Mouse (Mus musculus): ENCODE measurements around the gene Tmc6. TPM values are rescaled to one million over a fixed set of nuclear protein-coding genes. Genes with fewer than 3 reads are reported as not detected.
"Not testable (repeated sequence)": the region's sequence is repeated elsewhere in the genome, so short reads cannot be mapped to it uniquely, and the experiment has no call there.

Tmc6 gene
- 10 to 100 TPM; 35.5 to 53.2 TPM for total RNA-seq (2021)
- long read RNA-seq, experiment 1, transcript Tmc6-201 (20 exons, 2,865 nt), result major isoform, 14 of 61 reads
- long read RNA-seq, experiment 1, partial matches to known transcripts, result 19 of 61 reads
- long read RNA-seq, experiment 1, other reads (novel, unspliced or antisense), result 28 of 61 reads
- long read RNA-seq, experiment 2, transcript Tmc6-201 (20 exons, 2,865 nt), result major isoform, 5 of 34 reads
- long read RNA-seq, experiment 2, partial matches to known transcripts, result 5 of 34 reads
- long read RNA-seq, experiment 2, other reads (novel, unspliced or antisense), result 24 of 34 reads

DNA sequence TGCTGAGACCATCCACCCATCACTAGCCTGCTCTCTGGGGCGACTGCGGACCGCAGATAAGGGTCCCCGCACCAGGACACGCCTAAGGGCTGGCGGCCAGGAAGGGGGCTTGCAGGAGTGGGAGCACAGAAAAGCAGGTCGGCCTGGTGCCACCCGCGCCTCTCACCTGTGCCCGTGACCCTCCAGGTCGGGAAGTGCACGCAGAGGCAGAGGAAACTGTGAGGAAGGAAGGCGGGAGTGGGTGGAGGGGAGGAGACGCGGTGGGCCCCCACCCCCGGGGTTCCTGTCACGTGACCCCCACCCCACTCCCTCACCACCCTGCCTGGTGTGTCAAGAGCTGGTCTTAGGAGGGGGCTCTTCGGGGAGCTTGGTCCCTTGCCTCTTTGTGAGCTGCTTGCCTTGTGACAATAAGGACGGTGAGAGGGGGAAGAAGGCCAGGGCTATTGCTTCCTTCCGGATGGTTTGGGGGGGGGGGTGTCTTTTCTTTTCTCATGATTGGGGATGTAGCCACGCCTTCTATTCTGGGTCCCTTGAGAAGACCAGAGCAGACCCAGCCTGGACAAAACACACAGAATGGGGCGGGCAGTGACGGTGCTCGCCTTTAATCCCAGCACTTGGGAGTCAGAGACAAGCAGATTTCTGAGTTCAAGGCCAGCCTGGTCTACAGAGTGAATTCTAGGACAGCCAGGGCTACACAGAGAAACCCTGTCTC is at the start of gene Tmc6, which contains the start of gene Tmc8:
TSS of gene Tmc6 (minus strand) at position 206 of the 712 bp plus-strand sequence.
TSS of gene Tmc8 (plus strand) at position 84 of the 712 bp plus-strand sequence.
- DNase-seq, result peak; percentile 60

DNA sequence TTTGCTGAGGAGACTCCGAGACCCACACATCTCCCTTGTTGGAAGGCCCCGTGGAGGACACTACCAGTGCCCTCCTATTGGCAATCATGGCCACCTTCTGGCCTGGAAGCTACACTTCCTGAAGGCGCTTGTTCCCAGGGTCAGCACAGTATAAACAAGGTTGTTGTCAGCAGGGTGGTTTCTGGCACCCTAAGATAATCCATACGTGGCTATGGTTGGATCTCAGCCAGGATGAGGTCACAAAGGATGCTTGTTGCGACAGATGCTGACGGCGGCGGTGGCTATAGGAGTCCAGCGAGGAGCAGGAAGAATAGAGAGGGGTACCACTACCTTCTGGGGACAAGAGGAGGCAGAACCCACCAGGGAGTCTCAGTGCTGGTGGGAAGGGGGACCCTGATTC is 48.4 kb upstream of the Tmc6 start:
- DNase-seq, result no peak

DNA sequence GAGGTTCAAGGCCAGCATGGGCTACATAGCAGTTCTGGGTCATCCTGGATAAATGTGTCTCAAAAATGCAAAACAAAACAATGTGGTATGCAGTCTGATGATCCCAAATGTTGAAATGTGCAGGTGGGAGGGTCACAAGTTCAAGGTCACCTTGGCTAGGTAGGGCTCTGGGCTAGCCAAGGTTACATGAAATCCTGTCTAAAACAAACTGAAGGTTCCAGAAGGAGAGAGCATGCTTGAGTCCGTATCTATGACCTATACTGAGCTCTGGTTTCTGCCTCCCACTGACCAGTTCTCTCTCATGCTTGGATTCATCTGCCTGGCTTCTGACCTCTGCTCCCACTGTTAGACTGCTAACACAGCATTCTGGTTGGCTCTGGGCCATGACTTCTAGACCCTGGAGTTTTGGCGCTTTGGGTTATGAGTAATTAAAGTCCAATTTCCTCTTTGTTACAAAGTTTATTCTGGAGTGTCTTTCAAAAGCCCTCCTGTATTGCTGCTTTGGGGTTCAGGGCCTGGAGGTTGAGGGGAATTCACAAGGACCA is 47.7 kb upstream of the Tmc6 start:
- DNase-seq, result peak; percentile 67

DNA sequence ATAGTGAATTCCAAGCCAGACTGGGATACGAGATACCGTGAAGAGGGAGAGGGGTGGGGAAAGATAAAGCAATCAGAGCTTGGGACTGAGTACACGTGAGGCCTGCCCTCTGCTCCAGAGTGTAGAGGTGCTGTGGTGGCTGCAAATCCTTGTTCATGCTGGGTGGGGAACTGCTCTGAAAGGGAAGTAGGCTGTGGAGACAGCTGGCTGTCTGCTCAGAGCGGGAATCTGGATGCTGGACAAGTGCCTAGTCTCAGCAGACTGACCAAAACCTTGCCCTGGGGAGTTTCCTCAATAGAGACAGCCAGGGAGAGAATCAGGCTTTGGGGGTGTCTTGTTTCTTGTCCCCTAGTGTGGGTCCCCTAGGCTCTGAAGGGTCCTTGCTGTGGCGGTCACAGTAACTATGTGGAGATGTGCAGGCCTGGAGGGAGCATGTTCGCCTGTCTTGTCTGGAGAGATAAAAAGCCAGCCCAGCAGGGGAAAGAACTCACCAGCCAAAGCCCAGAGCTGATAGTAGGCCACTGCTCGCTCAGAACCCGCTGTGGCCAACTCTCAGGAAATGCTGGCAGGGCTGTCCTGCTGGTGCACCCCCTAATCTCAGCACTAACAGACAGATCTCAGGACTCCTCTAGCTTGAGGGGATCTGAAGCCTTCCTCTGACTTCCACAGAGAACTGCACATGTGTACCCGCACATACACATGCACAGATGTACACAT is 47.0 kb upstream of the Tmc6 start:
- peak; percentile 62 for DNase-seq

DNA sequence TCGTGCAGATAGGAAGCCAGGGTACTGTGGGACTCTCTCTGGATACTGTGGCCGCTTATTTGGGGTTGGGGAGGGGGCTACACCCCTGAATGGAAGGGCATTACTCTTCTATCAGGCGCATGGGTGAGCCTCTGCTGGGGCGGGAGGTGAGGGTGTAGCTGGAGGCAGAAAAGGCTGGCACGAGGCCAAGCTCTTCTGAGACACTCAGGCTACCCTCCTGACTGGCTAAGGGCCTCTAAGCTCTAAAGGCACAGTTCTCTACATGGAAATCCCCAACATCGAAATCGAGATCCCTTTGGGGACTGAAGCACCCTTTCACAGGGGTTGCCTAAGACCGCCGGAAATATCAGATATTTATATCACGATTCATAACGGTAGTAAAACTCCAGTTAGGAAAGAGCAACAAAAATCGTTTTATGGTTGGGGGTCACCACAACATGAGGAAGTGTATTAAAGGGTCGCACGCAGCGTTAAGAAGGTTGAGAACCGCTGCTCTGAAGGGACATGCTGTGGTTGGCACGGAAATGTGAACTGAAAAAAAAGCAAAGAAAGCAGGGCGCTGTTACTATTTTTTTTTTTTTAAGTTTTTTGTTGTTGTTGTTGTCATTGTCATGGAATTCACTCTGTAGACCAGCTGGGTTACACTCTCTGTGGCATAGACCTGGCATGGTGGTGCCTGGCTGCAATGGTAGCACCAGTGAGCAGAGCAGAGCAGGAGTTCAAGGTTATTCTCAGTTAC is 46.3 kb upstream of the Tmc6 start:
- peak; percentile 59 for DNase-seq

DNA sequence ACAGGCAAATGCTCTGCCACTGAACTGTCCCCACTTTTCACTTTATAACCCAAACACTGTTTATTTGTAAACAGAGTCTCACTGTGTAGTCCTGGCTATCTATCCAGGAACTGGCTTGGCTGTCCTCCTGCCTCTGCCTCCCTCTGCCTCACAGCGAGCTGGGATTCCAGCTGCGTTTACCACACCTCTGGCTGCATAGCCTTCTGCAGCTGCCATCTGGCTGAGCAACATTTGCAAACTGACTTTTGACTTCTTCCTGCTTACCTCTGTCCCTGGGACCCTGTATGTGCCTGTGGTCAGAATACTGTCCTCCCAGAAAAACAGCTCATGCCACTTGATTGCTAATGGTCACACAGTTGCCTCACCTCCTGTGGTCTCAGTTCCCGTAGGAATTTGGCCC is 45.4 kb upstream of the Tmc6 start:
- no peak for DNase-seq

DNA sequence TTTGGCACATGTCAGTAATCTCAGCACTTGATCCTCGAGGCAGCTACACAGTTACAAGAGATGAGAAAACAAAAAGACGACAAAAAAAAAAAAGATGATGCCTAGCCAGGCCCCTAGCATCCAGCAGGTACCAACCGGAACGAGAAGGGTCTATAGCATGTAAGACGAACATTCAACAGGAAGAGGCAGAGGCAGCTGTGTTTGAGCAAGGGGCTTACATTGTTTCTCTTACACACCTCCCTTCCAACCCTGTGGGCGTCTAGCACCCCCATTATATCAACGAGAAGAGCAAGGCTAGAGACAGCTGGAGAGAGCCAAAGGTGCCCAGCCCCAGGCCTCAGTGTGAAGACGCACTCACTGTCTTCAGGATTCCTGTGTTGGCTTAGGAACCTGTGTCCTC is 44.9 kb upstream of the Tmc6 start:
- DNase-seq, result no peak

DNA sequence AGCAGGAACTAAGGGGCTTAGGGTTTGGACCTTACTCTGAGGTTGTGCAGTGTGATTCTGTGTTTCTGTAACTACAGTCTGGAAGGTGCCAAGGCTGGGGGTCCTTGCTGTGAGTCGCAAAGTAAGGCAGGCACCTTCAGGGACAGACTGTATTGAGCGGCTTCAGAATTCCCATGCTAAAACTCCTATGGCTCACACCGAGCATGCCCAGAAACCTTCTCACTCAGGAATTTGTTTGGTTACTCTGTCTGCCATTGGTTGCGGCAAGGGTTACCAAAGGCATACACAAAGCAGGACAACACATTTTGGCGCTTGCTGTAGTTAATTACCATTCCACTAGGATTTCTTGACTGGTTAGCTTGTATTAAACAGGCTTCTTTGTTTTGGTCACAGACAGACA is 44.2 kb upstream of the Tmc6 start:
- peak; percentile 40 for DNase-seq

DNA sequence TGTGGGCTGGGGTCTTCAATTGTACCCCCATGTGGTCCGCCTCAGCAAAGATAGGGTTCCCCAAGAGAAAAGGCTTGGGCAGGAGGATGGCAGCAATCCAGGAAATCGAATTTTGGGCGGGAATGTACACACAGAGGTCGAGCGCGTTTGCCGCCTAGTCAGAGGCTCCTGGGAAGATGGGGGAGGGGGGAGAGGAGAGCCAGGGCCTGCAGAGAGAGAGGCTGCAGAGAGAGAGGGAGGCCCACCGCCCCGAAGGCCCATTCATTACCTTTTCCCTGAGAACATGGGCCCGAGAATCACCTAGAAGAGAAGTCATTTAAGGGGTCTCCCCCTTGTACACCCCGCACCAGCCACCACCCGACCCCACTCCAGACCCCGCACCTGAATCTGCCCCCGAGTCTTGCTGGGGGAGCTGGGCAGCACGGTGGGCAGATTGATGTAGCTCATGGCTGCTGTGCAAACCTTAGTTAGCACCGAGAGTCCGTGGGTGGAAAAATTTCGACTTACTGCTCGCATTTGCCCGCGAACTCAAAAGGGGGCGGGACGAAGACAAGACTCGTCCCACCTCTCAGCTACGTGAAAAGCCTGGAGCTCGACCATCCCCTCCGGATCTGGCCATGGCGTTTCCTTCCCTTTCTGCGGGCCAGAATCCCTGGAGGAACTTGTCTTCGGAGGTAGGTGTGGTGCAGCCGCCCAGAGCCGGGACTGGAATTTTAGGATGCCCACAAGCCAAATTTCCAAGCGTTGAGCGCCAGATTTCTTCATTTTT is 43.5 kb upstream of the Tmc6 start, which contains the start of the genes Afmid and Tk1:
TSS of gene Afmid (plus strand) at position 592 of the 769 bp plus-strand sequence.
TSS of gene Tk1 (minus strand) at position 760 of the 769 bp plus-strand sequence.
- peak; percentile 80 for DNase-seq

DNA sequence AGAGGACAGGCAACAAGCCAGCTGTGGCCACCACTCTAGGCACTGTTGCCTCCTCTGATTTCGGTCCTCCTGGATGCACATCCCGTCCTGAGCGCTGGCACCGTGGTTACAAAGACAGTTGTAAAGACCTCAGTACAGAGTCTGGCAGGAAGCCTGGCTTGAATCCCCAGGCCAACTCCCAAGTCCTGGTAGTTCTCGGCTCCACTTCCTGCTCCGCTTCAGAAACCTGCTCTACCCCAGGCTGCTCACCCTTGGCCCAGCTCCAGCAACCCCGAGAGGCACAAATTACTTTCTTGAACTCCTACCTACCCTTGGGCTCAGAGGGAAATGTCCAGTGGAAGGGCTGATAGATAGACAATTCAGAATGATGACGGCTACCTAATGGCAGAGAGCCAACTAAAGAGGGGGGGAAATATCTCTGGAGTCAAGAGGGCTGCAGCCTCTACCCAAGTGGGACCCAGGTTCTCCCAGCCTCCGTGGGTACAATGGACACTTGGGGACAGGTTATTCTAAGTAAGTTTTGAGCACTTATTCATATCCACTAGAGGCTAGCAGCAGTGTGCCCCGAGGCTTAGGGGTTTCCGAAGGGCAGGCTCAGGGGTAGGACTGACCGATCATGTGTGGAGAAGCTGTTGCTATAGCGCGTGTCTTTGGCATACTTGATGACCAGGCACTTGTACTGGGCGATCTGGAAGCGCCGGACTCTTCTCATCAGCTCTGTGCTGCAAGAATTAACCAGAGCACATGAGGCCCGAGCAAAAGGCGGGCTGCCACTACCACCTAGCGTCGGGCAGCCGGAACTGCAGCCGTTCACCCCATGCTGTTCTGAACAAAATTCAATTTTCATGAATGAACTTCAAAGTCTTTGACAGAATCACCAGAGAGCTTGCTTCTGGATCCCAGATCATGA is 42.3 kb upstream of the Tmc6 start:
- DNase-seq, result peak; percentile 87

DNA sequence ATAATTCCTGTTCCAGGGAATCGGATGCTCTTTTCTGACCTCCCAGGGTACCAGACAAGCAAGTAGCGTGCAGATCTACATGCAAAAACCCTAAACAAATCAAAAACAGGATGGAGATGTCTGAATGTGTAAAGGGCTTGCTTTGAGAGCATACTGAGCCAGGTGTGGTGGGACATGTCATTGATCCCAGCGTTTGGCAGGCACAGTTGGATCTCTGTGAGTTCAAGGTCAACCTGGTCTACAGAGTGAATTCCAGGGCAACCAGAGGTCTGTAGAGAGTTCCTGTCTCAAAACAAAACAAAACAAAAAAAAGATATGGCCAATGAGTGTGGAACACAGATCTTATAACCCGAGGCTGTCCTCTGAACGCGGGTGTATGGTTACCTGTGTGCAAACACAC is 41.4 kb upstream of the Tmc6 start:
- DNase-seq, result no peak

DNA sequence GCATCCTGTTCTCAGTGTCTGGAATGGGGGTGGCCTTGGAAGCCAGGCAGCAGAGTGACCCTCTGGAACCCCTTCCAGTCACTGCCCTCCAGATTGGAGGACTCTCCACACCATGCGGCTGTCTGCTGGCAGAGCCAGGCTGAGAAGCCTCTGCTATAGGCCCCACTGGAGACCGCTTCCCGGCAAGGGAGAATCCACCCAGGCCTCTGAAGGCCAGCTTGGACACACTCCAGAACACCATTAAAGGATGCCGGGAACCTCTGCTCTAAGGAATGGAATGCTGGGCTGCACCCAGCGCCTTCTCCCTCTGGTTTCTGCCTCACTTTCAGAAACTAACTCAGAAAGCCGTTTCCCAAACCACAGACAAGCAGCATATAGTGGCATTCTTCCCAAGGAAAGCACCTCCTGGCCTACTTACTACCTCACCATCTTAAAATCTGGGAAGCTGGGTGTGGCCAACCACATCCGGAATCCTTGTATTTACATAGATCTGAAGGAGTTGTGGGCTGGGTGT is 40.8 kb upstream of the Tmc6 start:
- DNase-seq, result no peak

DNA sequence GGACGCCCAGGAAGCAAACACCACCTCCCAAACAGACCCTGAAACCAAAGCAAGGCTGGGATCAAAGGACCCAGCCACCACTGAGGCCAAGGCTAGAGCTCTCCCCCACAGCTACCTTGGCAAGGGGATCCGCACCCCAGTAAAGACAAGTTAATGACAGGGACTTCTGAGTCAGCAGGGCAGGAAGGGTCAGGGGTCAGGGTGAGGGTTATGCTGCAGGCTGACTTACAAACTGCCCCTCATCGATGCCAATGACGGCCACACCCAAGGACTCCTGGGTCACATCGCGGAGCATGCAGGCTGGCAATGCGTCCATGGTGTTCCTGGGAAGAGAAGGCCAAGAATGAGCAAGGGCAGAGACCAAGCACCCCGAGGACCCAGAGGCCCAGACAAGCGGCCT is 39.9 kb upstream of the Tmc6 start:
- DNase-seq, result peak; percentile 38

DNA sequence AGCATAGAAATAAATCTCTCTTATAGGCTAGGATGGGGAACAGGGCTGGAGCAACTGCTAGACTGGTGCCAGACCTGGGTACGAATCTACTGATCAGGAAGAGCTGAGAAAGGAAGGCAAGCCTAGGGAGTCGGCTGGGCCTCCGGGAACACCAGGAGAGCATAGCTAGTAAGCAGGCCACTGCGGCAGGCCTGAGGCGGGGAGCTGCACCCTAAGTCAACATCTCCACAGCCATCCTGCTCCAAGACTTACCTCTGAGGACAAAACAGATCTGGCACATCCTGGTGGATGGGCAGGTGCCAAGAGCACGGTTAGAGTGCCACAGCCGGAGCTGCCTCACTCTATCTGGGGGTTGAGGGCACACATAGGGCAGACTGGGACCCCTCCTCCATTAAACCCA is 38.2 kb upstream of the Tmc6 start:
- no peak for DNase-seq

DNA sequence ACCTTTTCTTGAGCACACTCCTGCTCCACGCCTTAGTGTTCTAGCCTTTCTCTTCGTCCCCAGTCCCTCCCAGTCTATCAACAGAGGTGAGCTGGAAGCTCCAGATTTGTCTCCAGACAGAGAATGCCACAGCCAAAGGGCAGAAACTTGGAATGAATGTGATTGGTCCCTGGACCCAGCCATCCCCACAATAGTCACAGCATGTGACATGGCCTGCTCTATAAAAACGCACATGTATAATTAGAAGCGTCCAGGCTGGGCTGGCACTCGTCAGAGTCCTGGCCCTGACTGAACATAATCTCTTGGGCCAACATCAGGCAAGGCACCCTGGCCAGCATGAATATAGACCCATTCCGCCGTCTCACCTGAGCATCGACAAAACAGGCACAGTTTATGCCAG is 37.1 kb upstream of the Tmc6 start:
- no peak for DNase-seq

DNA sequence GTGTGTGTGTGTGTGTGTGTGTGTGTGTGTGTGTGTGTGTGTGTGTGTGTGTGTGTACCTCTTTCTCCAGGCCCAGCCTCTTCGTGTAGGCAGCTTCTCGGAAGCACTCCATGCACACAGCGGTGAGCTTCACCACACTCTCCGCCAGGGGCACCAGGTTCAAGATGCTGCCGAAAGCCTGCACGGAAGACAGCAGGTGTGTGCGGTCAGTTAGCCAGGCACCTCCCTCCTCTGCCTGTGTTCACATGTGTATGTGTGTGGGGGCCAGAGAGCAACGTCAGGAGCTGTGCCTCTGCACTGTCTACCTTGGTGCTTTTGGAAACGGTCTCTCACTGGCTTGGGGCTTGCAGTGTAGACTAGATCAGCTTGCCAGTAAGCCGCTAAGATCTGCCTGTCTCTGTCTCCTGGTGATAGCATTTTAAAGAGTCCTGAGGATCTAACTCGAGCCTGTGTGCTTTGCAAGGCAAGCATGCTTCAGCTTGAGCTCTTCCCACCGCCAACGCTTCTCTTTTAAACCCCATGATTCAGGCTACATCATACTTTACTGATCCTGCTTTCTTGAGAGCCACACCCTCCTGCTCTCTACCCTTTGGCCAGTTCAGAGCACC is 34.5 kb upstream of the Tmc6 start:
- no peak for DNase-seq

DNA sequence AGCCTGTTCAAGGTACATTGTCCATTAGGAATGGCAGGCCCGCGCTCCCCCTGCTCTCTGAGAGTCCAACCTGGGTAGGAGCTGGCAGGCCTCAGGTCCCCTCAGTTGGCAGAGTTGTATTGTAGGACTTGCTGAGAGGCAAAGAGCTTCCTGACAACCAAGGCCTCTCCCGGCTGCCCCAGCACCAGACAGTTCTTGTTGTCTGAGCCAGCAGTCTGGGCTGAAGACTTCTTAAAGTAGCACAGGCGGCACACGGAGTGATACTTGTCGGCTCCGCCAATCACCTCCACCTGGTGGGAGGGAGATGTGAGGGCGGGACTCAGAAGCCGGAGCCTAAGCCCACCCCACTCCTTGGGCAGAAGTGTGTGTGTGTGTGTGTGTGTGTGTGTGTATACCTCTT is 33.9 kb upstream of the Tmc6 start:
- not testable (repeated sequence) for DNase-seq

DNA sequence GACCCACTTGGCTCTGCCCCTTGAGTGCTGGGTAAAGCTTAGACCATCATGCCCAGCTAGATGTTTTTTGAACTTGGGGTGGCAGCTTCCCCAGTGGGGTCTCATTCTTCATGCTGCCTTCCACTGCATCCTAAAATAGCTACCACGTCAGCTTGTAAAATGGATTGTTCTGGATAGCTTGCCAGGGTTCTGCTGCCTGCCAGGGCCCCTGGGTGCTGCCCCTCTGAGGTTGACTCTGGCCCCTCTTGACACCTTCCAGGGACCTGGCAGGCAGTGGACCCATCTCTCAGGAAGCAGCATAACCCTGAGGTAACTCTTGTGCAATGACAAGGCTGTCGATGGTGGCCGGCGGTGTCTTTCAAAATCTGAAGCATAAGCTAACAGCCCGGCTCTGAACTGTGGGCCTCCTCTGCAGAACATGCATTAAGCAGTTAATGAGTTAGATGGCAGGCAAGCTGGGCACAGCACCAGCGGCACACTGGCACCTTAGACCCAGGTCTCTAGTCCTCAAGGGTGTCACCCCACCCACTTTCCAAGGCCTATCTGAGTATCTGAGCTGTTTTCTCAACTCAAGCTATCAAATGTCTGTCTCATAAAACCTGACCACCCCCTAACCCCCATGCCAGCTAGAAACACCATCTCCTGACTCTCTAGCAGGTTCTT is 32.8 kb upstream of the Tmc6 start:
- DNase-seq, result no peak

DNA sequence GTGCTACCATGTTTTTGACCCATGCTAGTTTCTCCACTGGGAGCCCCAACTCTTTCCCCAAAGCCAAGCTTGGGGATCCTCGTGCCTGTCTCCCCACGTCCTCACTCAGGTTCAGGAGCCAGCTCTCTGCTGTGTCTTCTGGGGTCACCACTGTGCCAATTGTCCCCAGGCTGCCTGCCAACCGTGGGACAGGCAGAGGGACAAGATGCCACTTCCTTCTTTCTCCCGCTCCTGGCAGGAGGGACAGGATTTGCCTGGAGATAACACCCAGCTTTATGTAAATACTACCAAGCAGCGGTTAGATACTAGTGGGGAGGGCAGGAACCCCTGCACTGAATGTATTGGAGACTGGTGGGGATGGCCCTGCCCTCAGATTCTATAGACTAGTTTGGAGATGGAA is 31.9 kb upstream of the Tmc6 start:
- DNase-seq, result no peak
